ENCODE assay signal across 12 mouse cellular contexts in the genomic region with DNA sequence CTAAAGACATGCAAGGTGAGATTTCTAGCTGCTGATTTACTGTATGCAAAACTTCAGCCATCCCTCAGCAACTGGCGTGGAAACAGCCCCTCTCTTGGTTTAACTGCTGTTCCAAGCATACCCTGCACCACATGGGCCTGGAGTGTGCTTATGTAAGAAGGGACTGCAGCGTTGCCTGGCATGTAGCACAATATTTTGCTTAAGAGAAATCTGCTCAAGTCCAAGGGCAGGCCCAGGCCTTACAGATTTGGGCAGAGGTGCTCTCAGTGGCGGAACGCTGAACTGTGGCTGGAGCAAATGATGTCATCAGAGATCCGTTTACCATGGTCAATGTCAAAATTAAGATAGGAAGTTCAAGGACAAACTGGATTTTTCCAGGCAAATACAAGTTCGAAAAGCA. TPM values are rescaled to one million over a fixed set of nuclear protein-coding genes. Genes with fewer than 3 reads are reported as not detected.
DNase-seq lines count a peak whose midpoint lies in the region; ATAC-seq and TF ChIP-seq lines count a peak whose summit lies in the region.
"Had no signal": no experiment of that assay in that cellular context is flagged by ENCODE, and none has a peak within 500 bp of the region (broad histone marks: within the 10 kb centered on the region; RNA-seq: fewer than 3 reads in every experiment).

No protein-coding gene starts in this region.

- H3K9me3 ChIP-seq in liver, embryonic 11.5 days (ENCODE audit: control insufficient read depth, low read length), result no peaks in the 10 kb centered on the region
- H3K9me3 ChIP-seq in heart, embryonic 15.5 days (replicated peaks), result no peaks in the 10 kb centered on the region
- H3K9me3 ChIP-seq: G1E had no signal

- 40% methylated on average over 6 of the region's 6 CpGs for WGBS in liver, adult 2 months
- 65% methylated on average over 6 of the region's 6 CpGs for WGBS in liver, embryonic 11.5 days
- WGBS in heart, embryonic 15.5 days, result 45% methylated on average over 6 of the region's 6 CpGs

- no peak for TF ChIP-seq CTCF in liver, adult 2 months (IDR thresholded peaks at IDR 0.05; ENCODE audit: low read depth, low read length)
- TF ChIP-seq CTCF in bone marrow macrophage, adult 2 months (IDR thresholded peaks at IDR 0.05; ENCODE audit: low read depth, low read length), result no peak

- peak; percentile 16 for DNase-seq in liver, adult 2 months (ENCODE audit: extremely low read depth, low read depth, low spot score)
- DNase-seq in liver, embryonic 11.5 days (ENCODE audit: low spot score), result no peak
- DNase-seq in lung, postnatal 14 days, result peak; percentile 8
- no peak for DNase-seq in thymus, adult 18-20 months
- no peak for DNase-seq in yolk sac, embryonic 10.5 days (ENCODE audit: low spot score)
- DNase-seq: cerebellum, postnatal 10 days; left cerebral cortex, postnatal 4 days; thymus, adult 2 months had no signal

- H3K27ac ChIP-seq in liver, adult 2 months (replicated peaks; ENCODE audit: insufficient read depth, low read depth, low read length), result no peak overlapping the region
- no peak overlapping the region for H3K27ac ChIP-seq in liver, embryonic 11.5 days (ENCODE audit: low read depth, low read length)
- peak overlapping the region; percentile 60; the same call in 1 of the 2 replicates for H3K27ac ChIP-seq in bone marrow macrophage, adult 2 months (ENCODE audit: insufficient read depth, low read depth, low read length)
- H3K27ac ChIP-seq in heart, embryonic 15.5 days, result peak overlapping the region; percentile 85

- H3K4me3 ChIP-seq in liver, adult 2 months (ENCODE audit: insufficient read depth, low read depth, low read length), result no peak overlapping the region
- H3K4me3 ChIP-seq in liver, embryonic 11.5 days (ENCODE audit: low read depth, low read length), result no peak overlapping the region
- peak overlapping the region; percentile 32; the same call in 1 of the 2 replicates for H3K4me3 ChIP-seq in bone marrow macrophage, adult 2 months (ENCODE audit: insufficient read depth, low read length)
- peak overlapping the region; percentile 16; the same call in 1 of the 2 replicates for H3K4me3 ChIP-seq in heart, embryonic 15.5 days

- no peak overlapping the region for H3K4me2 ChIP-seq in liver, embryonic 11.5 days
- peak overlapping the region; percentile 71 for H3K4me2 ChIP-seq in heart, embryonic 15.5 days

- H3K27me3 ChIP-seq in liver, adult 2 months (ENCODE audit: control insufficient read depth, insufficient read depth, low read length), result no peaks in the 10 kb centered on the region
- H3K27me3 ChIP-seq in liver, embryonic 11.5 days (replicated peaks; ENCODE audit: control insufficient read depth, insufficient read depth, low read length), result peaks cover 9% of the 10 kb centered on the region; the same call in 1 of the 2 replicates
- no peaks in the 10 kb centered on the region for H3K27me3 ChIP-seq in heart, embryonic 15.5 days

- ATAC-seq in liver, embryonic 11.5 days (replicated peaks; ENCODE audit: low FRiP score), result no peak
- ATAC-seq in heart, embryonic 15.5 days (replicated peaks; ENCODE audit: insufficient number of reproducible peaks, insufficient read depth, low FRiP score, low read depth), result no peak
- ATAC-seq: hindbrain, embryonic 16.5 days had no signal

- H3K4me1 ChIP-seq in liver, adult 2 months (ENCODE audit: control insufficient read depth, insufficient read depth, low read length), result 0 out of 2 replicates have a peak, but pooled peaks cover 2% of the 10 kb centered on the region
- H3K4me1 ChIP-seq in liver, embryonic 11.5 days (replicated peaks; ENCODE audit: control insufficient read depth, insufficient read depth, low read length), result no peaks in the 10 kb centered on the region
- H3K4me1 ChIP-seq in bone marrow macrophage, adult 2 months (ENCODE audit: control insufficient read depth, insufficient read depth, low read length), result peaks cover 14% of the 10 kb centered on the region
- no peaks in the 10 kb centered on the region for H3K4me1 ChIP-seq in heart, embryonic 15.5 days (replicated peaks)

- no peaks in the 10 kb centered on the region for H3K36me3 ChIP-seq in liver, adult 2 months (ENCODE audit: control insufficient read depth, insufficient read depth, low read length)
- H3K36me3 ChIP-seq in liver, embryonic 11.5 days (ENCODE audit: control insufficient read depth, insufficient read depth, low read length), result no peaks in the 10 kb centered on the region
- H3K36me3 ChIP-seq in heart, embryonic 15.5 days, result no peaks in the 10 kb centered on the region
- H3K36me3 ChIP-seq: G1E had no signal

- TF ChIP-seq POLR2A in liver, adult 2 months (IDR thresholded peaks at IDR 0.05; ENCODE audit: extremely low read depth, insufficient read depth, low read length), result no peak
- no peak for TF ChIP-seq POLR2A in bone marrow macrophage, adult 2 months (IDR thresholded peaks at IDR 0.05; ENCODE audit: borderline replicate concordance, low read depth, low read length)

- H3K79me2 ChIP-seq in liver, adult 2 months (ENCODE audit: control insufficient read depth, insufficient read depth, low read length), result no peaks in the 10 kb centered on the region

- H3K9ac ChIP-seq in liver, adult 2 months (ENCODE audit: low read depth, low read length), result no peak overlapping the region
- H3K9ac ChIP-seq in liver, embryonic 11.5 days (ENCODE audit: low read depth, low read length), result no peak overlapping the region
- 0 out of 2 replicates have a peak overlapping the region, but pooled peaks have one; percentile 12 for H3K9ac ChIP-seq in heart, embryonic 15.5 days

RNA-seq across cellular contexts. Expression of a gene that starts 13.6 kb away (rescaled TPM):
- 5.2 and 5.3 TPM in 2 replicates for total RNA-seq in liver, adult 2 months (2014; rRNA removed)
- polyA plus RNA-seq in liver, adult 2 months (2012; rRNA removed), result 1.3 and 1.8 TPM in 2 replicates
- polyA plus RNA-seq in liver, embryonic 11.5 days (2014; fragmentation: Nextera tagmentation; extraction: Ambion mirVana), result 6.9 and 8.4 TPM in 2 replicates
- polyA plus RNA-seq in bone marrow macrophage, adult 2 months (2012; ENCODE audit: insufficient read depth, insufficient read length, missing spikeins), result 210 and 233 TPM in 2 replicates
- polyA plus RNA-seq in heart, embryonic 15.5 days (2015; fragmentation: Nextera tagmentation; extraction: Ambion mirVana), result 35.6 and 36.0 TPM in 2 replicates

Comparison
In these comparisons a context has a peak if more than half of its experiments do, and no peak if none do; other contexts are left out.
1. DNase-seq: peak in liver, adult 2 months (single experiment) and lung, postnatal 14 days (single experiment); none in liver, embryonic 11.5 days (single experiment), thymus, adult 18-20 months (0 of 2) and yolk sac, embryonic 10.5 days (single experiment).
2. H3K27ac ChIP-seq: peak in bone marrow macrophage, adult 2 months (single experiment) and heart, embryonic 15.5 days (single experiment); none in liver, adult 2 months (single experiment) and liver, embryonic 11.5 days (single experiment).
3. H3K4me3 ChIP-seq: peak in bone marrow macrophage, adult 2 months (single experiment) and heart, embryonic 15.5 days (single experiment); none in liver, adult 2 months (single experiment) and liver, embryonic 11.5 days (single experiment).